Mouse (Mus musculus) forebrain, postnatal 0 days (tissue): ENCODE data around the gene Trarg1. TPM values are rescaled to one million over a fixed set of nuclear protein-coding genes. Genes with fewer than 3 reads are reported as not detected.

Source experiments
- ATAC-seq: fragments of 200-750 bp; cut with Nextera tagmentation; 2 replicates; pipeline ENCODE4 v1.8.0; 2017; ENCODE audit warnings: mild to moderate bottlenecking, moderate library complexity
- DNase-seq: peaks from one replicate; pipeline ENCODE4 v3.0.0-alpha.2; 2015
- H3K27ac ChIP-seq: fragments of 300-500 bp; sonication (generic); 2 replicates; pipeline ENCODE4 v1.5.1; 2014; ENCODE audit warnings: low read depth, mild to moderate bottlenecking, antibody characterized with exemption, low read length, moderate library complexity, mixed read lengths
- H3K27me3 ChIP-seq: fragments of 300-500 bp; sonication (generic); 2 replicates; pipeline ENCODE4 v1.6.1; 2014; ENCODE audit warnings: mild to moderate bottlenecking, low read length, mixed read lengths; ENCODE audit not compliant: insufficient read depth
- H3K36me3 ChIP-seq: fragments of 300-500 bp; sonication (generic); 2 replicates; pipeline ENCODE4 v1.6.1; 2014; ENCODE audit warnings: mild to moderate bottlenecking, moderate library complexity; ENCODE audit not compliant: insufficient read depth
- H3K4me1 ChIP-seq: fragments of 300-500 bp; sonication (generic); 2 replicates; pipeline ENCODE4 v1.6.1; 2014; ENCODE audit warnings: antibody characterized with exemption; ENCODE audit not compliant: insufficient read depth
- H3K4me2 ChIP-seq: fragments of 300-500 bp; sonication (generic); 2 replicates; pipeline ENCODE4 v1.6.1; 2014; ENCODE audit warnings: low read depth, mild to moderate bottlenecking, moderate library complexity
- H3K4me3 ChIP-seq: fragments of 300-500 bp; sonication (generic); 2 replicates; pipeline ENCODE4 v1.5.1; 2014; ENCODE audit warnings: low read depth, low read length, mixed read lengths
- H3K9ac ChIP-seq: fragments of 300-500 bp; sonication (generic); 2 replicates; pipeline ENCODE4 v1.6.1; 2014; ENCODE audit warnings: mild to moderate bottlenecking
- H3K9me3 ChIP-seq: fragments of 300-500 bp; sonication (generic); 2 replicates; pipeline ENCODE4 v1.6.1; 2016; ENCODE audit warnings: low read length
- CTCF ChIP-seq: sonication (generic); IDR thresholded peaks from 2 replicates; pipeline ENCODE4 v1.5.1; 2016; ENCODE audit warnings: antibody characterized with exemption, control low read depth, low read depth
- WGBS: fragments of 180-500 bp; shearing (Covaris S2); extraction: QIAGEN DNeasy Blood & Tissue Kit; methylation state at CpG from one replicate; pipeline ENCODE4 v1.1.7; 2014; 5-methylcytosine and 5-hydroxymethylcytosine counted together
- polyA plus RNA-seq: library from polyadenylated mRNA; unstranded; fragments of >200 nt; fragmentation: Nextera tagmentation; extraction: Ambion mirVana; gene quantifications from 2 replicates; pipeline ENCODE4 v1.2.1, GENCODE M21; 2015
- total RNA-seq: library from RNA; depleted of rRNA; stranded (reverse); fragments of >200 nt; gene quantifications from 2 replicates; pipeline ENCODE4 v1.2.3, GENCODE M21; 2014

Trarg1 gene
- total and polyA plus RNA-seq, 2 experiments from 2014 or later = 0.19 to 0.40 TPM

DNA sequence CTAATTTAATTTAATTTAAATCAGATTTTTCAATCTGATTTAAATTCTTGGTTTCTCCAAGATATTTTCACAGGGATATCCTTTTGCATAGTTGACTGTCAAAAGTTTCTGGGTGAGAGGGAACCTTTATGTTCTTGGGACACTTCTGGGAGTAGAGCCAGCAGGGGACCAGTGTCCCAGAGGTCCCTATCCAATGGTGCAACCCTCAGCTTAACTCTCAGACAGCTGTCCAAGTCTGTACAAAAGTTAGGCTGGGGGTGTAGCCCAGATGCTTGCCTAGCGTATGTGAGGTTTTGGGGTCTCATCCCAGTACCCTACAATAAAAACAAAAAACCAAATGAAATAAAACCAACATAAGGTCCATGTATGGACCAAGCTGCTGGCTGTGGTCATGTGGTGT is 28.5 kb downstream of the Trarg1 start:
- no peak for ATAC-seq
- Histone ChIP-seq H3K4me3 (no peak overlapping the region), H3K4me2 (no peak overlapping the region), H3K36me3 (no peaks in the 10 kb centered on the region), H3K9ac (no peak overlapping the region), H3K27ac (no peak overlapping the region), H3K4me1 (no peaks in the 10 kb centered on the region), H3K9me3 (no peaks in the 10 kb centered on the region), H3K27me3 (no peaks in the 10 kb centered on the region)
- WGBS = 91% methylated on average over 1 of the region's 1 CpGs
- no peak for DNase-seq
- no peak for TF ChIP-seq CTCF

DNA sequence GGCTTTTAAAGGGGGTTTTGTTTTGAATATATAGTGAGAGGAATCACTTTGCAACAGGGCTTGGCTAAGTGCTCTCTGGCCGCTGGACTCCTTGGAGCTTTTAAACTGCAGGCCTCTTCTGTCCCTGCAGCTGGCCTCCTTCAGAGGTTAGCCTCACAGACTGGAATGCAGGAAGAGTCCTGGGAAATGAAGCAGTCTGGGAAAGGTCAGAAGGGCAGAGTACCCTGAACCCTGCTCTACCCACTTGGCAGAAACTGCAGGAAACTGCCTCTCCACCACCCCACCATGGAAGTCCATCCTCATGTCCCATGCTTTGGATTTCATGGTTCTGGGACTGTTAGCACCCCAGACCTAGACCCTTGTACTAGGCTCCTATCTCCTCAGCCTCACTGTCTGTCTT is 29.3 kb downstream of the Trarg1 start:
- TF ChIP-seq CTCF = no peak
- 57% methylated on average over 1 of the region's 1 CpGs for whole genome bisulfite sequencing
- H3K27ac ChIP-seq = no peak overlapping the region
- no peaks in the 10 kb centered on the region for H3K36me3 ChIP-seq
- DNase-seq (no peak), ATAC-seq (no peak)
- no peak overlapping the region for H3K4me2 ChIP-seq
- H3K4me3 ChIP-seq = no peak overlapping the region
- H3K4me1 ChIP-seq = no peaks in the 10 kb centered on the region
- no peaks in the 10 kb centered on the region for H3K27me3 ChIP-seq
- H3K9me3 ChIP-seq = no peaks in the 10 kb centered on the region
- no peak overlapping the region for H3K9ac ChIP-seq

DNA sequence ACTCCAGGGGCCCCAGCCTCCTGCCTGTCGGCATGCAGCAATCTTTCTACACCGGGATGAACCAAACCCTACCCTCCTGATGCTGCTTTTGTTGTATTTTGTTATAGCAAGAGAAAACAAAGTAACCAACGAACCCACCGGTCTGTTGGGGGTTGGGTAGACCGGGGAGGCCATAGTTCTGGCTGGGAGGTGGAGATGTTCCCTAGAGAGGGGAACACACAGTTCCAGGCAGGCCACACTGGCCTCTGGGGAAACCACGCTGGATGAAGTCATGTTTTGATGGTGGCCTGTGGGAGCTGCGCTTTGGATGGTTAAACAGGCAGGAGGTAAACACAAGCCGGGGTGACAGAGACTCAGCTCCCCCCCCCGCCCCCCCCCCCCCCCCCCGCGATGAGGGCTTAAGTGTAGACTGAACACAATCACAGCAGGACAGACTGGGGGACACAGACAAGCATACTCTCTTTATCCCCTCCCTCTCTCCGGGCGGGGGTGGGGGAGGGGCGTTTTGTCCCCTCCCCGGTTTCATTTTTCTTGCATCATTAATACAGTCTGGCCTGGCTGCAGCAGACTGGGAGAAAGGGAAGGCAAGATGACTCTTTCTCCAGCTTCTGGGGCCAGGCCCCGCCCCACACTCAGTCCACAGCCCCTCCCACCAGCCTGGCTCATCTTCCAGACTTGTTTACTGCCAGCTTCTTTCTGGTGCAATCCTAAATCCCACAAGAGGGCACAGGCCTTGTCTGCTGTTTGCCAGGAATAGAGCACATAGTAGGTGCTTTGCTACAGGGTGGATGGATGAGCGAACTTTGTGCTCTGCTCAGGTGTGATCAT is 30.2 kb downstream of the Trarg1 start:
- H3K9me3 ChIP-seq = no peaks in the 10 kb centered on the region
- no peaks in the 10 kb centered on the region for H3K27me3 ChIP-seq
- H3K4me3 ChIP-seq = no peak overlapping the region
- H3K9ac ChIP-seq = no peak overlapping the region
- no peaks in the 10 kb centered on the region for H3K36me3 ChIP-seq
- H3K4me2 ChIP-seq = no peak overlapping the region
- H3K27ac ChIP-seq = no peak overlapping the region
- WGBS = 24% methylated on average over 16 of the region's 17 CpGs
- no peaks in the 10 kb centered on the region for H3K4me1 ChIP-seq
- no peak for DNase-seq
- no peak for ATAC-seq
- no peak for TF ChIP-seq CTCF

DNA sequence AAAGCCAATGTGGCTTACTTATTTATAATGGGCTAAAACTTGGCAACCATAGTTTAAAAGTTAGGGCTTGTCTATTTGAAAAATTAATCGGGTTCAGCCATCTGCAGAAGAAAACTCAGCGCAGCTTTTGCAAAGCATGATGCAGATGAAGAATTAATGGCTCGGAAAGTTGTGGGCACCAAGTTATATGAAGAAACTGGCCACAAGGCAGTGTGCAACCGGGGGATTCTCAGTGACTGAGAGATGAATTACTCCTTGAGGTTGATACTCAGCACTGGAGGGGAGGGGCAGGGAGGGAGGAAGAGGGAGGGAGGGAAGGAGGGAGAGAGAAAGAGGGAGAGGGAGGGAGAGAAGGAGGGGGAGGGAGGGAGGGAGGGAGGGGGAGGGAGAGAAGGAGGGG is 37.4 kb downstream of the Trarg1 start:
- no peak overlapping the region for H3K4me2 ChIP-seq
- ATAC-seq (no peak), DNase-seq (no peak)
- no peaks in the 10 kb centered on the region for H3K27me3 ChIP-seq
- H3K9ac ChIP-seq = no peak overlapping the region
- H3K9me3 ChIP-seq = no peaks in the 10 kb centered on the region
- no peak for TF ChIP-seq CTCF
- H3K4me3 ChIP-seq = no peak overlapping the region
- no peaks in the 10 kb centered on the region for H3K36me3 ChIP-seq
- 82% methylated on average over 4 of the region's 4 CpGs for WGBS
- H3K4me1 ChIP-seq = no peaks in the 10 kb centered on the region
- no peak overlapping the region for H3K27ac ChIP-seq

DNA sequence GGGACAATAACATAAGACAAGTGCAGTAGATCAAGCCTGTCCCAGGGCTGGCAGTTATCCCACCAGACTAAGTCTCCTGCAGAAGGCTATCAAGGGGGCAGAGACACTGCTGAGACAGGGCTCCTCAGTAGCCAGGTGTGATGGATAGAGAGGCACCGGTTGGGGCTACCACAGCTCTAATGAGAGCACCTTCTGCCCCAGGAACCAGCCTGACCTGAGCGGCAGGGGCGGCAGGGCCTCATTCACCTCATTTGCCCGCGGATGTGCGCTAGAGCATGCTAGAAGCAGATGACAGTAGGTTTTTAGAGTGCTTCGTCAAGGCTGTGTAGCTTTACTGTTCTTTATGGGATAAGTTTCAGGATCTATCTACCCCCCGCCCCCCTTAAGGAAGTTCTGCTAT is 44.3 kb downstream of the Trarg1 start:
- no peaks in the 10 kb centered on the region for H3K9me3 ChIP-seq
- no peak overlapping the region for H3K4me3 ChIP-seq
- H3K27ac ChIP-seq = no peak overlapping the region
- peaks cover 4% of the 10 kb centered on the region; the same call in 1 of the 2 replicates for H3K36me3 ChIP-seq
- WGBS = 90% methylated on average over 8 of the region's 8 CpGs
- DNase-seq (no peak), ATAC-seq (no peak)
- H3K4me2 ChIP-seq = no peak overlapping the region
- H3K4me1 ChIP-seq = no peaks in the 10 kb centered on the region
- no peaks in the 10 kb centered on the region for H3K27me3 ChIP-seq
- no peak overlapping the region for H3K9ac ChIP-seq
- TF ChIP-seq CTCF = no peak

DNA sequence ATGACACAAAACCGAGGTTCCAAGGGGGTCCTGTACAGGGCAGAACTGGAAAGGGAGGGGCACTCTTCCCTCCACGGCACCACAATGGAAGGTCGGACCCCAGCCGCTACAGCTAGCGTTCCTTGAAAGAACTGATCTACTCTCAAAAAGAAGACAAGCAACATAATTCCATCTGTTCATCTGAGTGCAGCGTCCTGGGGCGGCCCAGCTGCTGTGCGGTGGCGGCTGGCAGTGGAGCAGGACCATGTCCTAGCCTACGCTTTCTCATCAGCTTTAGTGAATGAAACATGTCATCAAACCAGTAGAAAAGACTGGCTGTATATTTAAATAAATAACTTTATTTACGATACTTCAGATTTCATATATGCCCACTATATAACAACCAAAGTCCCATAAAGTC is 48.5 kb downstream of the Trarg1 start:
- no peak overlapping the region for H3K4me3 ChIP-seq
- no peaks in the 10 kb centered on the region for H3K27me3 ChIP-seq
- H3K36me3 ChIP-seq = peaks cover 31% of the 10 kb centered on the region
- no peak for TF ChIP-seq CTCF
- no peak for DNase-seq
- H3K4me2 ChIP-seq = no peak overlapping the region
- ATAC-seq = no peak
- no peaks in the 10 kb centered on the region for H3K9me3 ChIP-seq
- no peak overlapping the region for H3K27ac ChIP-seq
- 69% methylated on average over 11 of the region's 11 CpGs for WGBS
- H3K9ac ChIP-seq = no peak overlapping the region
- no peaks in the 10 kb centered on the region for H3K4me1 ChIP-seq

DNA sequence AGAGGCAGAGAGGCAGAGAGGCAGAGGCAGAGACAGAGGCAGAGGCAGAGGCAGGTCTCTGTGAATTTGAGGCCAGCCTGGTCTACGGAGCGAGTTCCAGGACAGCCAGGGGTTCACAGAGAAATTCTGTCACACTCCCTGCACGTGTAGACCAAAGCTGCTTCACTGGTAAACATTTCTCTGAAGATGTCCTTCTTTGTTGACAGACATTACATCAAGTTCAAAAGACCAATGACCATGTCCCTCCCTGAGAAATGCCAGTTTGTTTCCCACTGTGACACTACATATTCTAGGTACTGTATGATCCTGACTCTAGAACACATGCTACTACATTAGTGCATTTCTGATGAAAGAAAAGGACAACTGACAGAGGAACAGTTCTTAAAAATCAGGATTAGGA is 51.0 kb downstream of the Trarg1 start:
- Histone ChIP-seq H3K9ac (no peak overlapping the region), H3K9me3 (no peaks in the 10 kb centered on the region), H3K4me1 (no peaks in the 10 kb centered on the region), H3K36me3 (peaks cover 51% of the 10 kb centered on the region), H3K4me2 (no peak overlapping the region), H3K27ac (no peak overlapping the region), H3K4me3 (no peak overlapping the region), H3K27me3 (no peaks in the 10 kb centered on the region)
- ATAC-seq (no peak), DNase-seq (no peak)
- TF ChIP-seq CTCF = no peak
- WGBS = 93% methylated on average over 3 of the region's 3 CpGs
